Mouse (Mus musculus): ENCODE data around the gene Pnn. TPM values are rescaled to one million over a fixed set of nuclear protein-coding genes. Genes with fewer than 3 reads are reported as not detected.

Gene Pnn
- total and polyA plus RNA-seq, 3 experiments, result 38.4 to 216 (median 132) TPM

DNA sequence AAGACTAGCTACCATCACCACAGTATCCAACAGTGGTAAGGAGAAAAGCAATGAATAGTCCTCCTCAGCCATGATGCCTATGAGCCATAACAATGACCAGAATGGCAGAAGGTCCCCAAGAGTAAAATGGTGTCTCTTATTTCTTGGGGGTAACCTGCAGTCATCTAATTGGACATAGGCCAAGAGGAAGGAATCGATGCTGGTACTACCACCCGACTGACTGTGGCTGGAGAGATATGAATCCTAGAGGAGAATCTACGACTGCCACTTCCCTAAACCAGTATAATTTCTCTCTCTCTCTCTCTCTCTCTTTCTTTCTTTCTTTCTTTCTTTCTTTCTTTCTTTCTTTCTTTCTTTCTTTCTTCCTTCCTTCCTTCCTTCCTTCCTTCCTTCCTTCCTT is 14.2 kb upstream of the Pnn start (continued):
- TF ChIP-seq RAD21 (IDR thresholded peaks at IDR 0.05; ENCODE audit: low read depth, low read length), result no peak
- no peak for TF ChIP-seq NELFE (IDR thresholded peaks at IDR 0.05; ENCODE audit: low read depth, low read length)
- TF ChIP-seq CTCF (IDR thresholded peaks at IDR 0.05 in 2 of 3, conservative IDR thresholded peaks at IDR 0.05 in 1 of 3; ENCODE audit: control insufficient read depth in 1 of 3, insufficient read depth in 1 of 3, low read depth in 2 of 3, low read length in 3 of 3, poor library complexity in 1 of 3, severe bottlenecking in 1 of 3), result no peak
- 0 out of 2 replicates have a peak, but pooled peaks have one; percentile 26 for TF ChIP-seq SIN3A (IDR thresholded peaks at IDR 0.05; ENCODE audit: low read length)
- 0 out of 2 replicates have a peak, but pooled peaks have one; percentile 28 for TF ChIP-seq RCOR1 (IDR thresholded peaks at IDR 0.05; ENCODE audit: low read depth, low read length)
- TF ChIP-seq ZKSCAN1 (IDR thresholded peaks at IDR 0.05; ENCODE audit: low read depth, low read length), result no peak
- TF ChIP-seq BHLHE40 (IDR thresholded peaks at IDR 0.05; ENCODE audit: borderline replicate concordance, low read depth, low read length), result no peak
- TF ChIP-seq POLR2AphosphoS5 (IDR thresholded peaks at IDR 0.05; ENCODE audit: borderline replicate concordance, low read depth, low read length), result no peak
- no peak for TF ChIP-seq MEF2A (IDR thresholded peaks at IDR 0.05; ENCODE audit: extremely low read depth, insufficient replicate concordance, low read depth, low read length, poor library complexity, severe bottlenecking)
- TF ChIP-seq GABPA (IDR thresholded peaks at IDR 0.05; ENCODE audit: low read depth, low read length), result no peak
- peak; percentile 74 to 79 for TF ChIP-seq EP300 (IDR thresholded peaks at IDR 0.05; ENCODE audit: low read depth in 1 of 2, low read length in 2 of 2)
- no peak for TF ChIP-seq NRF1 (IDR thresholded peaks at IDR 0.05; ENCODE audit: insufficient read depth, low read depth, low read length, poor library complexity, severe bottlenecking)
- TF ChIP-seq MXI1 (IDR thresholded peaks at IDR 0.05; ENCODE audit: low read depth, low read length), result no peak
- TF ChIP-seq SMC3 (IDR thresholded peaks at IDR 0.05; ENCODE audit: low read depth, low read length), result no peak
- no peak for TF ChIP-seq USF2 (IDR thresholded peaks at IDR 0.05; ENCODE audit: borderline replicate concordance in 1 of 2, insufficient read depth in 1 of 2, low read depth in 1 of 2, low read length in 2 of 2)
- TF ChIP-seq TAL1 (IDR thresholded peaks at IDR 0.05; ENCODE audit: low read length), result peak; percentile 58
- no peak for TF ChIP-seq UBTF (IDR thresholded peaks at IDR 0.05; ENCODE audit: borderline replicate concordance, insufficient read depth, low read depth, low read length)
- no peak for TF ChIP-seq POLR2AphosphoS2 (IDR thresholded peaks at IDR 0.05; ENCODE audit: low read length)
- no peak for TF ChIP-seq HCFC1 (IDR thresholded peaks at IDR 0.05; ENCODE audit: low read depth, low read length)

DNA sequence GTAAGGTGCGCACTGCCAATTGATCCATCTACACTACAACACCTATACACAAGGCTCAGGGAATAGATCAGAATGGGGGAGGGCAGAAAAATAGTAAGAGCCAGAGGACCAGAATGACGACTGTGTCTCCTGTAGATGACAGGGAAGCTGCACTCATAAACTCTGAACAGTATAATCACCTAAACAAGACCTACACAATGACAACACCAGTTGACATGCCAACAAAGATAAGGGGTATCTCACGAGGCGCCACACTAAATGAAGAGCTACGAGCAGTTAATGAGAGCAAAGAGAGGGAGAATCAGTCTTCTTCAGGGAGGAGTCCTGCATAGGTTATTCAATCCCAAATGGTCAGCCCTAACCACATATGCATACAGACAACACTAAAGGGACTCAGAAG is 13.5 kb upstream of the Pnn start:
- peaks cover 53 to 61% of the 10 kb centered on the region in 2 experiments for H3K4me1 ChIP-seq (ENCODE audit: control insufficient read depth in 1 of 2, insufficient read depth in 2 of 2, low read length in 2 of 2)
- TF ChIP-seq JUND (IDR thresholded peaks at IDR 0.05; ENCODE audit: low read depth, low read length) (no peak), GATA1 (IDR thresholded peaks at IDR 0.05; ENCODE audit: low read depth, low read length) (peak; percentile 91), TBP (IDR thresholded peaks at IDR 0.05; ENCODE audit: low read depth, low read length) (no peak), TCF12 (IDR thresholded peaks at IDR 0.05; ENCODE audit: low read depth, low read length) (peak; percentile 81), NELFE (IDR thresholded peaks at IDR 0.05; ENCODE audit: low read depth, low read length) (no peak), ZMIZ1 (IDR thresholded peaks at IDR 0.05; ENCODE audit: low read depth, low read length) (no peak), ZKSCAN1 (IDR thresholded peaks at IDR 0.05; ENCODE audit: low read depth, low read length) (no peak), KAT2A (conservative IDR thresholded peaks at IDR 0.05; ENCODE audit: low read depth, low read length) (no peak), GABPA (IDR thresholded peaks at IDR 0.05; ENCODE audit: low read depth, low read length) (no peak), USF2 (IDR thresholded peaks at IDR 0.05; ENCODE audit: borderline replicate concordance in 1 of 2, insufficient read depth in 1 of 2, low read depth in 1 of 2, low read length in 2 of 2) (no peak), BHLHE40 (IDR thresholded peaks at IDR 0.05; ENCODE audit: borderline replicate concordance, low read depth, low read length) (peak; percentile 76; the same call in 1 of the 2 replicates), RAD21 (IDR thresholded peaks at IDR 0.05; ENCODE audit: low read depth, low read length) (no peak), CHD1 (IDR thresholded peaks at IDR 0.05; ENCODE audit: low read depth, low read length) (no peak), RCOR1 (IDR thresholded peaks at IDR 0.05; ENCODE audit: low read depth, low read length) (peak; percentile 51; the same call in 1 of the 2 replicates), MAFK (IDR thresholded peaks at IDR 0.05; ENCODE audit: borderline replicate concordance, low read depth, low read length) (no peak), E2F4 (IDR thresholded peaks at IDR 0.05; ENCODE audit: borderline replicate concordance, low read depth, low read length) (no peak), MYC (IDR thresholded peaks at IDR 0.05; ENCODE audit: low read depth, low read length) (0 out of 2 replicates have a peak, but pooled peaks have one; percentile 21), EP300 (IDR thresholded peaks at IDR 0.05; ENCODE audit: low read depth in 1 of 2, low read length in 2 of 2) (peak; percentile 78 to 83), ZNF384 (IDR thresholded peaks at IDR 0.05; ENCODE audit: low read depth, low read length) (no peak), MXI1 (IDR thresholded peaks at IDR 0.05; ENCODE audit: low read depth, low read length) (peak; percentile 71; the same call in 1 of the 2 replicates), USF1 (IDR thresholded peaks at IDR 0.05; ENCODE audit: low read depth, low read length) (no peak), ZC3H11A (IDR thresholded peaks at IDR 0.05; ENCODE audit: low read depth, low read length) (no peak)

More for the DNA sequence above, 13.5 kb upstream of the Pnn start:
- Histone ChIP-seq H3K4me3 (ENCODE audit: control insufficient read depth in 1 of 2, insufficient read depth in 1 of 2, low read depth in 2 of 2, low read length in 2 of 2) (no peak overlapping the region), H3K9me3 (replicated peaks; ENCODE audit: insufficient read depth, low read length) (no peaks in the 10 kb centered on the region), H3K27me3 (ENCODE audit: control insufficient read depth in 1 of 2, insufficient read depth in 2 of 2, low read length in 2 of 2) (no peaks in the 10 kb centered on the region), H3K9ac (ENCODE audit: control insufficient read depth, low read depth, low read length, poor library complexity, severe bottlenecking) (0 out of 2 replicates have a peak overlapping the region, but pooled peaks have one; percentile 9), H3K79me2 (ENCODE audit: control insufficient read depth, insufficient read depth, low read length, poor library complexity) (peaks cover 31% of the 10 kb centered on the region), H3K27ac (ENCODE audit: control insufficient read depth, low read depth, low read length) (peak overlapping the region; percentile 77), H3K36me3 (ENCODE audit: control insufficient read depth in 1 of 2, insufficient read depth in 2 of 2, low read length in 2 of 2) (peaks cover 13 to 85% of the 10 kb centered on the region in 2 experiments)
- DNase-seq (ENCODE audit: low read depth, low spot score), result peak; percentile 74

All from MEL (cell line).